Mouse (Mus musculus): Measurements from ENCODE around the gene Palld. TPM values are rescaled to one million over a fixed set of nuclear protein-coding genes. Genes with fewer than 3 reads are reported as not detected.

Palld gene
- polyA plus RNA-seq, 1 experiment from 2014 or later = 62.2 TPM

DNA sequence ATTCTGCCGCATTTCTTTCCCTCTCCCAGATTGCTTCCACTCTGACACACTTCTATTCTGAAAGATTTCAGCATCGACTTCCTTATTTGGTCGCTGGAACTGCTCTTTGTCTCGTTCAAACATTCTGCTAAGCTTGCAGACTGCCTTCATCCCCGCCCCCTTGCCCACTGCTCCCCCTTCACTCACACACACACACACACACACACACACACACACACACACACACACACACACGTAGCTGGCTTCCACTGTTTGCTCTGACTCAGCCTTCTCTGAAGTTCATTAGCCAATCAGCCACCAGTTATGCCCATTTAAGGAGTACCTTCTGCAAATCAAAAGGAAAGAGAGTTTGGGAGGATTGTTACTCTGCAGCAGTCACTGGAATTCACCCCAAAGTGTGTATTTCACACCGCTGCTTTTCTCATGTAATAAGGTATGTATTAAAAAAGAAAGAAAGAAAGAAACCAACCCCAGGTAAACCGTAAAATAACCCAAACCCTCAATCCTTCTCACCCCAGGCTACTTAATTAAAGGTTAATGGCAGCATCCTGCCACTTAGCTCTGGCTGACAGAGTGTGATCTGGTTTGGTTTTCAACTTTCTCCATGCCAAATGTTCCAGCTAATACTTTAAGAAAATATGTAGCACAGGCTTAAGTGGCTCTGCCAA is 295.6 kb downstream of the Palld start:
- Histone ChIP-seq H3K27ac (replicated peaks) (peak overlapping the region; percentile 88), H3K27me3 (replicated peaks; ENCODE audit: low read depth, poor library complexity, severe bottlenecking) (no peaks in the 10 kb centered on the region), H3K36me3 (replicated peaks) (no peaks in the 10 kb centered on the region), H3K9me3 (no peaks in the 10 kb centered on the region), H3K4me1 (peaks cover 41% of the 10 kb centered on the region), H3K4me3 (peak overlapping the region; percentile 21)
- peak; percentile 85 for DNase-seq (ENCODE audit: low spot score)
- 15% methylated on average over 8 of the region's 8 CpGs for WGBS

DNA sequence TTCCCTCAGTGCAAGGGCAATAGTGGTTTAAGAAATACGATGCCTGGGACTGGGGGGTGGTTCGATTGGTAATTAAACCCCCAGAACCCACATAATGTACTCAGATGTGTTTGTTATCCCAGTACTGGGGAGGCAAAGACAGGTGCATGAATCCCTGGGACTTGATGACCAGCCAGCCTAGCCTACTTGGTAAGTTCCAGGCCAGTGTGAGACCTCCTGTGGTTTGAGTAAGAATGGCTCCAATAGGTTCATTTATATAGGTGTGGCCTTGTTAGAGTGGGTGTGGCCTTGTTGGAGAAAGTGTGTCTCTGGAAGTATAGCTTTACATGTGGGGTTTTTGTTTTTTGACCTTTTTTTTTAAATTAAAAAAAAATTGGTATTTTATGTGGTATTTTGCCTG is 297.6 kb downstream of the Palld start:
- WGBS = 88% methylated on average over 2 of the region's 2 CpGs
- no peaks in the 10 kb centered on the region for H3K27me3 ChIP-seq (replicated peaks; ENCODE audit: low read depth, poor library complexity, severe bottlenecking)
- DNase-seq (ENCODE audit: low spot score) = no peak
- no peak overlapping the region for H3K4me3 ChIP-seq
- no peaks in the 10 kb centered on the region for H3K36me3 ChIP-seq (replicated peaks)
- H3K9me3 ChIP-seq = no peaks in the 10 kb centered on the region
- no peak overlapping the region for H3K27ac ChIP-seq (replicated peaks)
- H3K4me1 ChIP-seq = peaks cover 35% of the 10 kb centered on the region

DNA sequence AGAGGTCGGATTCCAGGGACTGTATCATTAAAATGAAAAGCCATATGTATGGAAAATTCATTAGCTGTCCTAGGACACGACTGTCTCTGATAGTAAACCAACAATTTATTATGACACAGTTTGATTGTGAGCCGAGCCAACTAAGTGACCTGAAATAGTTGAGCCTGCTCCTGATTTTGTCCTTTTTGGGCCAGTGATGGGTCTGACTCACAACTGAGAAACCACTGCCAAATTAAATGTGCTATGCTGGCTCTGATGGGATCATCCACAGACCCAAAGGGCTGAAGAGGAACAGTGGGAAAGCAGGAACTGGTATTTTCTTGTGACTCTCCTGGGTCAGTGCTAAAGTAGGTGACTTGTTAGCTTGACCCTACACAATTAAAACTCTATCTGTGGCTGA is 305.6 kb downstream of the Palld start:
- Histone ChIP-seq H3K27me3 (replicated peaks; ENCODE audit: low read depth, poor library complexity, severe bottlenecking) (no peaks in the 10 kb centered on the region), H3K36me3 (replicated peaks) (no peaks in the 10 kb centered on the region), H3K9me3 (no peaks in the 10 kb centered on the region), H3K4me1 (peaks cover 33% of the 10 kb centered on the region), H3K27ac (replicated peaks) (no peak overlapping the region), H3K4me3 (no peak overlapping the region)
- 76% methylated on average over 3 of the region's 3 CpGs for WGBS
- no peak for DNase-seq (ENCODE audit: low spot score)

DNA sequence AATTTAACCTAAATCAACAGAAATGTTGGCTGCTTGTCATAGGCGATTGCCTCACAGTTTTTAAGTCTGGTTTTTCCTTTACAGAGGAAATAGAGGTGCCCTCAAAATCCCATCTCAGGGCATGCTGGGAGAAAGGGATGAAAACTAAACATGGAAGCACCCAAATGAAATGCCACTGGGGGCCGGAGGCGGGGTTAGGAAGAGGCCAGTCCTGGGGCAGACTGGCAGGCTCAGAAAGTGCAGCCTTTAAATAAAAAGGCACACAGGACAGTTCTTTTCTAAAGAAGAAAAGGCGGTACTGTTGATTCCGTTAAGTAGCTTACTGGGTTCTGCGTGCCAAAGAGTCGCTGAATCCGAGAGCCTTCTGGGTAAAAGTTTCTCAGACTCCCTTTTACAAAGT is 311.0 kb downstream of the Palld start:
- no peaks in the 10 kb centered on the region for H3K9me3 ChIP-seq
- WGBS = 3% methylated on average over 8 of the region's 8 CpGs
- H3K4me3 ChIP-seq = peak overlapping the region; percentile 80
- H3K36me3 ChIP-seq (replicated peaks) = peaks cover 11% of the 10 kb centered on the region; the same call in 1 of the 2 replicates
- H3K27ac ChIP-seq (replicated peaks) = peak overlapping the region; percentile 91
- H3K27me3 ChIP-seq (replicated peaks; ENCODE audit: low read depth, poor library complexity, severe bottlenecking) = no peaks in the 10 kb centered on the region
- H3K4me1 ChIP-seq = peaks cover 59% of the 10 kb centered on the region
- peak; percentile 52 for DNase-seq (ENCODE audit: low spot score)

DNA sequence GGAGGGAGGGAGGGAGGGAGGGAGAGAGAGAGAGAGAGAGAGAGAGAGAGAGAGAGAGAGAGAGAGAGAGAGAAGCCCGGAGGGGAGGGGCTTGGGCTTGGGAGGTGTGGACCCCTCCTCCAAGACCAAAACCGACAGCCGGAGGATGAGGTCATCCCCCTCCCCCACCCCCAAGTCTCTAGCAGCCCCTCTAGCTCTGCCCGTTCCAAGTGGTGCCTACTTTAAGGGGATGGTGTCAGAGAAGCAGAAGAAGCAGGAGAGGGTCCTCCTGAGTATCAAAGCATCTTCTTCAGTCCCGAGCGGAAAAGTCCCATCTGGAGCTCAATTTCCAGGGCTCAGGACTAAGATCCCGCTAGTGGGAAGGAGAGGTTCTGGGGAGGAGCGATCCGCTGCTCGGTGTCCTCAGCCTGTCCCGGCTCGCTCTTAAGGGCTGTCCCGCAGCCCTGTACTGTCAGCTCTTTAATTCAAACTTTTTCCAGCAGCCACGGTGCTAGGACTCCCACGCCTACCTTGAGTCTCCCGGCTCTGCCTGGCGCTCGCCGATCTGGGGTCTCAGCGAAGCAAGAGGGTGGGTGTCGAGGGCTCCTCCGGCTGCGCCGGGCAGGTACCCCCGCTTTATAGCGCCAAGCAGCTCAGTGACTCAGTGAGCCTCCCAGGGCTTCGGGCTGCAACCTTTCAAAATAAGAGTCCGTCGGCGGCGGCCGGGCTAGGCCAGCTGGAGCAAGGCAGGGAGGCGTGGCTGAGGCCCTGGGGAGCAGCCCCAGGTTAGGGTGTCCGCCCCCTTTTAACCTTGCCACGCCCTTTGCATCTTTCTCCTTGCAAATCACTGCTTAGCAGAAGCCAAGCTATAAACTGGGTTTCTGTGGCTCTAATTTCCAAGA is 311.7 kb downstream of the Palld start:
- under 1% methylated on average over 35 of the region's 35 CpGs for WGBS
- Histone ChIP-seq H3K9me3 (no peaks in the 10 kb centered on the region), H3K27me3 (replicated peaks; ENCODE audit: low read depth, poor library complexity, severe bottlenecking) (no peaks in the 10 kb centered on the region), H3K27ac (replicated peaks) (peak overlapping the region; percentile 91), H3K36me3 (replicated peaks) (peaks cover 14% of the 10 kb centered on the region; the same call in 1 of the 2 replicates), H3K4me3 (peak overlapping the region; percentile 80), H3K4me1 (peaks cover 55% of the 10 kb centered on the region)
- DNase-seq (ENCODE audit: low spot score) = peak; percentile 93

DNA sequence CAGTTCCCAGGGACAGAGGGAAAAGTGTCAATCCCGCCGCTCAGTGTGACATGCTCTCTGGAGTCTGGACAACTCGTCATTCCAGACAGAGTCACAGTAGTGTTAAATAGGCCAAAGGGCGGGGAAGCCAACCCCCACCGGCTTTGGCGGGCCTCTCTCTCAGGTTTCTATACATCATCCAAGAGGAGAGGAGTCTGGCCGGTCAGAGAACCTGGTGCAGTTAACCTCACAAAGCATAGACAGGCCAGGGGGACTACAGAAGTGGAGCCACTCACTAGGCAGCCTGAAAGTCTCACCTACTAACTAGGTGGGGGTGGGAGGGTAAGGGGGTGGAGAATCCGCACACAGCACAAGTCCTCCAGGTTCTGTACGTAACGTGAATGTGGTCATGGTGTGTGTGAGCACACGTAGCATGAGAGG is 312.5 kb downstream of the Palld start:
- Histone ChIP-seq H3K27me3 (replicated peaks; ENCODE audit: low read depth, poor library complexity, severe bottlenecking) (no peaks in the 10 kb centered on the region), H3K27ac (replicated peaks) (peak overlapping the region; percentile 91), H3K4me1 (peaks cover 54% of the 10 kb centered on the region), H3K36me3 (replicated peaks) (peaks cover 17% of the 10 kb centered on the region), H3K4me3 (peak overlapping the region; percentile 80), H3K9me3 (no peaks in the 10 kb centered on the region)
- peak; percentile 55 for DNase-seq (ENCODE audit: low spot score)
- 1% methylated on average over 11 of the region's 11 CpGs for WGBS

DNA sequence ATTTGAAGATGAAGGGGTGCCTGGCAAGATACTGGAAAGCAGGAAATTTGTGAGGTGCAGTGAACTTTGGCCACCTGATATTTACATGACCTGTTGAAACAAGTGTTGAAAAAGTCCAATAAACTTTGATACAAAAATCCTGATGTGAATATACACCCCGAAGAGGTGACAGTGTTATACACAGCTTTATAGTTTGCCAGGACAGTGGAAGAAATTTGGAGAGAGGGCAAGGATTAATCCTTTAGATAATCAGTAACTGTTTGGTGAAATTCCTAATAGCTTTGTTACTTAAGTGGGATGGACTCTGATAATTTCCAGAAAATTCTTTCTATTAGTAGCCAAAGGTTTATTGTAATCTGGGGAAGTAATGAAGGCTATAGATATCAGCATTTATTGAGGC is 314.2 kb downstream of the Palld start:
- Histone ChIP-seq H3K4me3 (no peak overlapping the region), H3K9me3 (no peaks in the 10 kb centered on the region), H3K36me3 (replicated peaks) (peaks cover 24% of the 10 kb centered on the region), H3K27me3 (replicated peaks; ENCODE audit: low read depth, poor library complexity, severe bottlenecking) (no peaks in the 10 kb centered on the region), H3K27ac (replicated peaks) (no peak overlapping the region), H3K4me1 (peaks cover 55% of the 10 kb centered on the region)
- DNase-seq (ENCODE audit: low spot score) = no peak
- WGBS = 92% methylated on average over 1 of the region's 1 CpGs

DNA sequence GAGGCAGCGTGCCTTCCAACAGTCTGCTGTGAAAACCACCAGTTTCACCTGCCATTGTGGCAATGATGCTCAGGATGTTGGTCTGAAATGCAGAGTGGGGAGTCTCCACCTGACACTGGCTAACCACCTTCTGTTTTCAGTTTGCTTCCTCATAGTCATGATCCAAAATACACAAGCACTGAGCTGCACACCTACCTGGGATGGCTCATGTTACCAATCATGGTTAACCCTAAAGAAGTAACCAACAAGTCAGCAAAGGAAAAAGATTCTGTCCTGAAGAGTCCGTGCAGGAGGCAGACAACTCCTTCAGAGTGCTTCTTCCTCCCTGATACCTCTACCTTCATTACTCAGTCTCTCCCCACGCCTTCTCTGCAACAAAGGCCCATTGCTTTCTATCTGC is 314.8 kb downstream of the Palld start:
- DNase-seq (ENCODE audit: low spot score) = no peak
- peaks cover 26% of the 10 kb centered on the region for H3K36me3 ChIP-seq (replicated peaks)
- H3K4me1 ChIP-seq = peaks cover 49% of the 10 kb centered on the region
- no peaks in the 10 kb centered on the region for H3K9me3 ChIP-seq
- H3K27ac ChIP-seq (replicated peaks) = no peak overlapping the region
- WGBS = 77% methylated on average over 3 of the region's 3 CpGs
- H3K4me3 ChIP-seq = no peak overlapping the region
- H3K27me3 ChIP-seq (replicated peaks; ENCODE audit: low read depth, poor library complexity, severe bottlenecking) = no peaks in the 10 kb centered on the region

DNA sequence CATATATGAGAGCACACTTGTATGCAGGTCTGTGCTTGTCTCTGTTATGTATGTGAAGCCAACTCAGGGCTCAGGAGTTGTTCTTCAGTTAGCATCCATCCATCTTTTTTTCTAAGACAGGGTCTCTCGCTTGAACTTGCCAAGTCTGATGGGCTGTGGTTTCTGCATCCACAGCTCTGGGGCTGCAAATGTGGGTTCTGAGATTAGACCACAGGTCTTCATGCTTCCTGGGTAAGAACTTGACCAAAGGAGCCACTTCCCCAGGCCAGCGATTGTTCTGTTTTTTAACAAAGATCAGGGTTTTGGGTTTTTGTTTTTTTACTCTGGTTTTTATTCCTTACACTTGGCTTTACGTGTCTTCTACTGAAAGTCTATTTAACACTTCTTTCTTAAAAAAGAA is 316.0 kb downstream of the Palld start:
- no peak overlapping the region for H3K4me3 ChIP-seq
- H3K36me3 ChIP-seq (replicated peaks) = peaks cover 32% of the 10 kb centered on the region
- no peak for DNase-seq (ENCODE audit: low spot score)
- H3K4me1 ChIP-seq = peaks cover 37% of the 10 kb centered on the region
- no peaks in the 10 kb centered on the region for H3K9me3 ChIP-seq
- H3K27ac ChIP-seq (replicated peaks) = no peak overlapping the region
- WGBS = 92% methylated on average over 3 of the region's 3 CpGs
- no peaks in the 10 kb centered on the region for H3K27me3 ChIP-seq (replicated peaks; ENCODE audit: low read depth, poor library complexity, severe bottlenecking)

DNA sequence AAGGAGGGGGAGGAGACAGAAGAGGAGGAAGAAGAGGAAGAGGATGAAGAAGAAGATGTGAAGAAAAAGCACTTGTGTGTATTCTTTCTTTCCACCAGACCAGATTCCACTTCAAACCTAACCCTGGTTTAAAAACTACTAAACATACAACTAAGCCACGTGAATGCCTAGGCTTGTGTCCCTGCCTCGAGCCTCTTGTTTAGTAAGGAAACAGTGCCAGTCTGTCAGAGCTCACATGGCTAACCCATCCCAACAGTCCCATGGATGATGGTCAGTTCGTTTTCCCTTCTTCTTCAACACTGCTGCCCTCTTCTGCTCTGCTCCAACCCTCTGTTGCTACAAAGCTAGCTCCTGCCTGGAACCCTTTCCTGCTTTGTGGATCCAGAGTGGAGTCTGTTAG is 316.7 kb downstream of the Palld start:
- WGBS = 84% methylated on average over 3 of the region's 3 CpGs
- Histone ChIP-seq H3K36me3 (replicated peaks) (peaks cover 32% of the 10 kb centered on the region), H3K4me3 (no peak overlapping the region), H3K27me3 (replicated peaks; ENCODE audit: low read depth, poor library complexity, severe bottlenecking) (no peaks in the 10 kb centered on the region), H3K4me1 (peaks cover 34% of the 10 kb centered on the region), H3K27ac (replicated peaks) (no peak overlapping the region), H3K9me3 (no peaks in the 10 kb centered on the region)
- DNase-seq (ENCODE audit: low spot score) = no peak

DNA sequence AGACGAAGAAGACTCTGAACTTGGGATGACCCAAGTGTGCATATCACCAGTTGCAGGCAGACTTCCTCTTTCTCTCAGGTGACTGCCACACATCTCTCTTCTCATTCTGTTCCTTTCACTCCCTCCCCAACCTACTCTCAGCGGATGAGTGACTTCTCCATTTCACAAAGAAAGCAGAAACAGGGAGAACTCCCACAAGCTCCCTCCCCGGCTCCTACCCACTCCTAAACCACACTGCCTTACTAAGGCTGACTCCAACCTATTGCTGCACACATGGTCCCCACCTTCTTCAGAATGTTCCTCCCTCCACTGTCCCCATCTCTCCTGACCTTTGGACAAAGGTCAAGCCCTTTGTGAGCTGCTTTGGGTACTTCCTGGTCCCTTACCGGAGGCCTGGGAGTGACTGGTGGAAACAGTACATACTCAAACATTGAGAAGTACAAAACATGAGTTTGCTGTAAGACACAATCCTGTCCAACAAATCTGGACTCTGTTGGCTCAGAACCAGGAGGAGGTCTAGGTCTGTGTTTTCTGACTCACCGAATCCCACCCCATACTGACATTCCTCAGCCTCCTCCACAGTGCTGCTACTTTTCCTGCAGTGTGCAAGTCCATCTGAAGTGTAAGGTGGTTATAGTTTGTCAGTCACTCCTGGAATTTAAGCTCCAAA is 317.6 kb downstream of the Palld start:
- H3K4me1 ChIP-seq = peaks cover 35% of the 10 kb centered on the region
- no peak for DNase-seq (ENCODE audit: low spot score)
- H3K36me3 ChIP-seq (replicated peaks) = peaks cover 32% of the 10 kb centered on the region
- H3K27ac ChIP-seq (replicated peaks) = no peak overlapping the region
- 71% methylated on average over 5 of the region's 5 CpGs for WGBS
- no peaks in the 10 kb centered on the region for H3K9me3 ChIP-seq
- H3K4me3 ChIP-seq = no peak overlapping the region
- no peaks in the 10 kb centered on the region for H3K27me3 ChIP-seq (replicated peaks; ENCODE audit: low read depth, poor library complexity, severe bottlenecking)

DNA sequence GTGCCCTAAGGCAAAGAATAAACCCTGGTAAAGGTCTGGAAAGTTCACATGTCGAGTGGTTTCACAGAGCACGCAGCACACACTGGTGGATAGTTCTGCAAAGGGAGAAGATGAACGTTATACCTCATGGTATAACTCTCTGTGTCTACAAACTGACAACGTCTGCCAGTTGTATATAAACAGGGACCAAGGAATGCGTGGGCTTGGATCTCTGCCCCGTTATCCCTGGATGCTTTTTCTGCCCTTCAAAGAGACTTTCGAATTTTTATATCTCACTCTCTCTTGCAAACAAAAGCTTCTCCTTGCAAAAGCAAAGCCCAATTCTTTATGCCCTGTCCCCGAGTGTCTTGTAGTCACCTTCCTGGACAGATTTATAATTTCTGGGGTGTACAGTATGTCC is 319.9 kb downstream of the Palld start:
- H3K9me3 ChIP-seq = no peaks in the 10 kb centered on the region
- DNase-seq (ENCODE audit: low spot score) = no peak
- H3K4me1 ChIP-seq = peaks cover 22% of the 10 kb centered on the region
- H3K4me3 ChIP-seq = no peak overlapping the region
- H3K27me3 ChIP-seq (replicated peaks; ENCODE audit: low read depth, poor library complexity, severe bottlenecking) = no peaks in the 10 kb centered on the region
- H3K27ac ChIP-seq (replicated peaks) = no peak overlapping the region
- peaks cover 42% of the 10 kb centered on the region for H3K36me3 ChIP-seq (replicated peaks)
- 88% methylated on average over 8 of the region's 8 CpGs for WGBS

All from embryonic facial prominence, embryonic 10.5 days (tissue).